Mouse (Mus musculus) C2C12 (cell line): ENCODE data around the gene Ndufs6.

ENCODE experiments used
- CTCF ChIP-seq: IDR thresholded peaks from one replicate; pipeline ENCODE4 v1.5.1; 2011; ENCODE audit not compliant: control insufficient read depth, insufficient read depth, insufficient read length
- MAX ChIP-seq: IDR thresholded peaks from one replicate; pipeline ENCODE4 v1.6.1; 2011; ENCODE audit warnings: mild to moderate bottlenecking, control low read depth
- MYOD1 ChIP-seq: IDR thresholded peaks from one replicate; pipeline ENCODE4 v1.6.1; 2011; ENCODE audit warnings: low read depth; ENCODE audit not compliant: control insufficient read depth, insufficient read length
- MYOG ChIP-seq: IDR thresholded peaks from one replicate; pipeline ENCODE4 v1.6.1; 2011; ENCODE audit not compliant: control insufficient read depth, insufficient read length; ENCODE audit errors: extremely low read depth
- USF1 ChIP-seq: IDR thresholded peaks from one replicate; pipeline ENCODE4 v1.6.1; 2011; ENCODE audit warnings: low read depth, mild to moderate bottlenecking, control low read depth, moderate library complexity

DNA sequence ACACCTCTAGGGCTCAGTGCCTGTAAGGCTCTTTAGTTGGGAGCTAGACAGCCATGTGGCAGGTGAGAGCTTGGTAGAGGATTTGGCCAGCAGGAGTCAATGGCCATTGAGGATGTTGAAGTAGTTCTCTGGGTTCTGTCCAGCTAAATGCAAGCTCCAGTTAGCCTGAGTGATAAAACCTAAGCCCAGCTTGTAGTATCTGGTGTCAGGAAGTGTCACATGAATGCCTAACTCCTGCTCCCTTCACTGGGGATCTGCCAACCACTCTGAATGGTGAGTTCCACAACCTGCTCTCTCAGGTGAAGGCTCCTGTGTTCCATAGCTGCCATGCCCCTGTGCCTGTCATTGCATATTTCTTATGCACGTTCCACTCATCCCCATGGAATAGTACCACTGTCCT lies 44.8 kb downstream of the Ndufs6 start:
- TF ChIP-seq MAX (no peak), CTCF (no peak), USF1 (no peak), MYOG (no peak), MYOD1 (no peak)
